Mouse (Mus musculus) olfactory bulb, adult 2 months (tissue): ENCODE results near the gene Tnfsf4.

Experiments
- CTCF ChIP-seq: fragments of 200-500 bp; IDR thresholded peaks from 2 replicates; pipeline ENCODE4 v1.5.1; 2012; ENCODE audit warnings: low read depth, mild to moderate bottlenecking, low read length, moderate library complexity; ENCODE audit not compliant: insufficient read depth
- POLR2A ChIP-seq: fragments of 200-500 bp; IDR thresholded peaks from 2 replicates; pipeline ENCODE4 v1.6.1; 2012; ENCODE audit warnings: mild to moderate bottlenecking, low read depth, low read length, moderate library complexity; ENCODE audit not compliant: insufficient read depth

- TF ChIP-seq CTCF: no peak
- no peak for TF ChIP-seq POLR2A
Measured at GRCm38 (mm10) chr1:161452250-161452649, 57.0 kb downstream of the Tnfsf4 start.
